Mouse (Mus musculus) c-Kit-positive CD71-negative TER-119-negative erythroid progenitor cells, embryonic 14.5 days (primary cell): Measurements from ENCODE around the gene Naif1.

ENCODE experiments used
- DNase-seq: peaks from one replicate; pipeline ENCODE4 v3.0.0-alpha.2; 2013; ENCODE audit warnings: low read depth

The Naif1 gene

GRCm38 (mm10) chr2:32427720-32428119 lies 22.5 kb upstream of the Naif1 start:
- DNase-seq = no peak

- no peak for DNase-seq
Observed at GRCm38 (mm10) chr2:32428262-32428722, 22.0 kb upstream of the Naif1 start.

- DNase-seq = no peak
Observed at GRCm38 (mm10) chr2:32429215-32429891, 20.9 kb upstream of the Naif1 start.

GRCm38 (mm10) chr2:32430701-32431676 lies 19.3 kb upstream of the Naif1 start:
- DNase-seq = no peak

- DNase-seq = no peak
Observed at GRCm38 (mm10) chr2:32436686-32437372, 13.4 kb upstream of the Naif1 start.

- DNase-seq = no peak
Observed at GRCm38 (mm10) chr2:32437612-32438166, 12.6 kb upstream of the Naif1 start.

GRCm38 (mm10) chr2:32438733-32439132 lies 11.5 kb upstream of the Naif1 start:
- DNase-seq = no peak

- no peak for DNase-seq
Observed at GRCm38 (mm10) chr2:32439177-32439576, 11.1 kb upstream of the Naif1 start.

GRCm38 (mm10) chr2:32440164-32440563 lies 10.1 kb upstream of the Naif1 start:
- DNase-seq = no peak

- DNase-seq = no peak
Observed at GRCm38 (mm10) chr2:32440632-32441031, 9.6 kb upstream of the Naif1 start.

GRCm38 (mm10) chr2:32441550-32441949 lies 8.7 kb upstream of the Naif1 start:
- DNase-seq = no peak

- DNase-seq = no peak
Observed at GRCm38 (mm10) chr2:32445535-32445934, 4.7 kb upstream of the Naif1 start.

- no peak for DNase-seq
Observed at GRCm38 (mm10) chr2:32447264-32447936, 2.9 kb upstream of the Naif1 start.

GRCm38 (mm10) chr2:32448480-32448879 lies 1.8 kb upstream of the Naif1 start:
- no peak for DNase-seq

GRCm38 (mm10) chr2:32450881-32451844 lies 906 bp downstream of the Naif1 start, which contains the start of gene Slc25a25:
TSS of gene Slc25a25 (minus strand) at chr2:32451445.
- DNase-seq = peak; percentile 90

- peak; percentile 98 for DNase-seq
Observed at GRCm38 (mm10) chr2:32451870-32452372, 1.7 kb downstream of the Naif1 start.

- DNase-seq = no peak
Observed at GRCm38 (mm10) chr2:32452441-32452971, 2.2 kb downstream of the Naif1 start.

- no peak for DNase-seq
Observed at GRCm38 (mm10) chr2:32453641-32454303, 3.5 kb downstream of the Naif1 start.

GRCm38 (mm10) chr2:32454633-32455032 lies 4.4 kb downstream of the Naif1 start:
- DNase-seq = no peak
